Mouse (Mus musculus): ENCODE measurements around the gene Emc9. TPM values are rescaled to one million over a fixed set of nuclear protein-coding genes. Genes with fewer than 3 reads are reported as not detected.

Emc9 gene
- polyA plus RNA-seq, 1 experiment, result 7.5 TPM

DNA sequence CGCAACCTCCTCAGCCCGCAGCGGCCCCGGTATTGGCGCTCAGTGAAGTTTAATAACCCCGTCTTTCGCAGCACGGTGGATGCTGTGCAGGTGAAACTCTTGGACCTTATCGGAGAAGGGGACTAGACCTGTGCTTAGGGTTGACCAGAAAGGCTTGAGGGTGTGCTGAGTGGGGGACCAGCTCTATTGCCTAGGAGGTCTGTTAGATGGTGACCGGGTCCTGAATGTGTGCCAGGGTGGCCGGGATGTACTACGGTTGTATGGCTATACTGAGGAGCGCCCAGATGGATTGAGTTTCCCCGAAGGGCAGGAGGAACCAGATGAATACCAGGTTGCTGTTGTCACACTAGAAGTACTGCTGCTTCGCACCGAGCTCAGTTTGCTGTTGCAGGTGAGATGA is 7.1 kb upstream of the Emc9 start:
- H3K79me2 ChIP-seq (ENCODE audit: control insufficient read depth, insufficient read depth), result peaks cover 44% of the 10 kb centered on the region
- H3ac ChIP-seq (ENCODE audit: control insufficient read depth, insufficient read length, low read depth), result peak overlapping the region; percentile 92
- peaks cover 23% of the 10 kb centered on the region for H3K79me3 ChIP-seq (ENCODE audit: low read depth)
- H3K36me3 ChIP-seq (ENCODE audit: control insufficient read depth, insufficient read depth), result peaks cover 42% of the 10 kb centered on the region
- H3K27me3 ChIP-seq (ENCODE audit: control insufficient read depth, insufficient read depth, insufficient read length), result no peaks in the 10 kb centered on the region
- peak overlapping the region; percentile 89 for H3K4me3 ChIP-seq (ENCODE audit: insufficient read depth, poor library complexity, severe bottlenecking)
- TF ChIP-seq MYOG (IDR thresholded peaks at IDR 0.05; ENCODE audit: control insufficient read depth, extremely low read depth, insufficient read length) (no peak), MYOD1 (IDR thresholded peaks at IDR 0.05; ENCODE audit: control insufficient read depth, insufficient read length, low read depth) (no peak), CEBPB (IDR thresholded peaks at IDR 0.05; ENCODE audit: low read depth) (no peak), CTCF (IDR thresholded peaks at IDR 0.05; ENCODE audit: control insufficient read depth, insufficient read depth, insufficient read length) (no peak), USF1 (IDR thresholded peaks at IDR 0.05; ENCODE audit: low read depth) (no peak), MAX (IDR thresholded peaks at IDR 0.05) (no peak), FOSL1 (IDR thresholded peaks at IDR 0.05; ENCODE audit: insufficient read depth, low read length, poor library complexity, severe bottlenecking) (no peak)

DNA sequence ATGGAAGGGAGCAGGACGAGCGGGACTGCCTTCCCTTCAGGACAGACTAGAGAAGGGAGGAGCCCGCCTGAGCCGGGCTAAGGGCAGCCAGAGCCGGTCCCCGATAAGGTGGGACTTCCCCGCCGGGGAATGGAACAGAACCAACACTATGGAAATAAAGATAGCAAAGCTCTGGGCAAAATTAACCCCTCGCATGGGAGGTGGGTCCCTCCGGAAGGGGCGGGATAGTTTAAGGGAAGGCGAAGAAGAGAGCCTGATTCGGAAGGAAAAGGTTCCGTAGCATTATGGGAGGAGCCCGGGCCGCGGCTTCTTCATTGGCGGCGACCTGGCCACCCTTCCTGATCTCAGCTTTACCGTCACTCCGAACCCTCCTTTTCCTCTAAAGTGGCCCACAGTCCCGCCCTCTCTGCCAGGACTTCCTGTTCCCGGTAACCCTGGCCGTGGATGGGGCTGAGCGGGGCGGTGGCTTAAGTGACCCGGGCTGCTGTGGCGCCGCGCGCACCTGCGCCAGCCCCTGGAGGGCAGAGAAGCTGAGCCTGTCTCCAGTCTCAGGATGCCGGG is 6.3 kb upstream of the Emc9 start, which contains the start of gene Rnf31:
Gene Rnf31, plus strand, starts transcription at position 378 of the 561 bp plus-strand sequence.
- peaks cover 44% of the 10 kb centered on the region for H3K79me2 ChIP-seq (ENCODE audit: control insufficient read depth, insufficient read depth)
- peak within 1 kb of the TSS; percentile 89 for H3K4me3 ChIP-seq (ENCODE audit: insufficient read depth, poor library complexity, severe bottlenecking)
- H3K79me3 ChIP-seq (ENCODE audit: low read depth), result peaks cover 23% of the 10 kb centered on the region
- TF ChIP-seq MYOD1 (IDR thresholded peaks at IDR 0.05; ENCODE audit: control insufficient read depth, insufficient read length, low read depth), result no peak
- TF ChIP-seq CEBPB (IDR thresholded peaks at IDR 0.05; ENCODE audit: low read depth), result no peak
- TF ChIP-seq CTCF (IDR thresholded peaks at IDR 0.05; ENCODE audit: control insufficient read depth, insufficient read depth, insufficient read length), result no peak
- no peak for TF ChIP-seq FOSL1 (IDR thresholded peaks at IDR 0.05; ENCODE audit: insufficient read depth, low read length, poor library complexity, severe bottlenecking)
- no peak for TF ChIP-seq MAX (IDR thresholded peaks at IDR 0.05)
- no peak for TF ChIP-seq USF1 (IDR thresholded peaks at IDR 0.05; ENCODE audit: low read depth)
- no peak for TF ChIP-seq MYOG (IDR thresholded peaks at IDR 0.05; ENCODE audit: control insufficient read depth, extremely low read depth, insufficient read length)
- H3K36me3 ChIP-seq (ENCODE audit: control insufficient read depth, insufficient read depth), result peaks cover 34% of the 10 kb centered on the region
- no peaks in the 10 kb centered on the region for H3K27me3 ChIP-seq (ENCODE audit: control insufficient read depth, insufficient read depth, insufficient read length)
- peak within 1 kb of the TSS; percentile 92 for H3ac ChIP-seq (ENCODE audit: control insufficient read depth, insufficient read length, low read depth)

DNA sequence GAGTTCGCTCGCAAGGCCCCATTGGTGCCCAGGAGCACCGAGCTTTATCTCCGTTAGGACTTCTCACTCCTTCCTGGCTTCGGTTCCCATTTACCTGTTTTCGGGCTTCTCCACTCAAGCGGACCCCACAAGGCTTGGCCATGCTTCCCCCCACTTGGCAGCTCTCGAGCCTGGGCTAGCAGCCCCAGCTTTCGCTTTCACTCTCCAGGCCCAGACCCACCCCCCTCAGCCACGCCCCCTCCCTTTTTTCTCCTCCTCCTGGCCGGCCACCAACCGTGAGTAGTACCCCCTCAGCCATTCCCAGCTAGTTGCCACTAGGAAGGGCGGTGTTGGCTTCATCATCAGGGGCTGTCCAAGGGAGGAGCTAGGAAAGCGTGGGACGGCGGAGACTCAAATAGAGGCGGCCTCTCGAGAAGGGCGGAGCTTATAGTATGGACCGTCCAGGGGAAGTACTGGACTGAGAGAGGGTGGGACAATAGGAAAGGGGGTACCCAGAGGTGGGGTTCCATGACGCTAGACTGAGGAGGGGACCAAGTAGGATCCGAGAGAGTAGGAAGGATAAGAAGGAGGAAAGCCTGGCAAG is 5.7 kb upstream of the Emc9 start, which contains the start of gene Psme2:
Gene Psme2, minus strand, starts transcription at position 366 of the 583 bp plus-strand sequence.
- TF ChIP-seq CTCF (IDR thresholded peaks at IDR 0.05; ENCODE audit: control insufficient read depth, insufficient read depth, insufficient read length) (no peak), USF1 (IDR thresholded peaks at IDR 0.05; ENCODE audit: low read depth) (no peak), MAX (IDR thresholded peaks at IDR 0.05) (no peak), FOSL1 (IDR thresholded peaks at IDR 0.05; ENCODE audit: insufficient read depth, low read length, poor library complexity, severe bottlenecking) (no peak), CEBPB (IDR thresholded peaks at IDR 0.05; ENCODE audit: low read depth) (no peak), MYOD1 (IDR thresholded peaks at IDR 0.05; ENCODE audit: control insufficient read depth, insufficient read length, low read depth) (no peak), MYOG (IDR thresholded peaks at IDR 0.05; ENCODE audit: control insufficient read depth, extremely low read depth, insufficient read length) (no peak)

DNA sequence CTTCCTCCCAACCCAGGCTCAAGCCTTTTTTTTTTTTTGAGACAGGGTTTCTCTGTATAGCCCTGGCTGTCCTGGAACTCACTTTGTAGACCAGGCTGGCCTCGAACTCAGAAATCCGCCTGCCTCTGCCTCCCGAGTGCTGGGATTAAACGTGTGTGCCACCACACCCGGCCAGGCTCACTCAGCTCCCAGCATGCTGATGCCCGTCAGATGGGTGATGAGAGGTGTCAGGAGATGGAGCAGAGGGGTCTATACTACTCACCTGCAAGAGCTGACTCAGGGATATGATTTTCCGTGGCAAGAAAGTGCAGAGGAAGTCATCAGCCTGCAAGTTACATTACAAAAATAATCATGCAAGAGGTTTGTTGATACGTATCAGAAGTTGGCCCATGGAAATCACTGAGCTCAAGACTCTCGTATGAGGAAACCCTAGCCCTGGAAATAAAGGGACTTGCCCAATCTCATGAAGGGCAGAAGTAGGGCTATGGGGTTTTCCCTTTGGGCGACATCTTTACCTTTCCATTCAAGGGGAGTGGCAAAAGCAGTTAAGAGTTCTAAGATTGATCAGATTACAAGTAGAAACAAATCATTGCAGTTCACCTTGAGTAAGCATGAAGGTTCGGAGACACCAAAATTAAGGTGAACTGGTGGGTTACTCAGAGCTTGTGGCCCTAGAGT is 4.8 kb upstream of the Emc9 start:
- TF ChIP-seq CTCF (IDR thresholded peaks at IDR 0.05; ENCODE audit: control insufficient read depth, insufficient read depth, insufficient read length) (no peak), MYOD1 (IDR thresholded peaks at IDR 0.05; ENCODE audit: control insufficient read depth, insufficient read length, low read depth) (no peak), FOSL1 (IDR thresholded peaks at IDR 0.05; ENCODE audit: insufficient read depth, low read length, poor library complexity, severe bottlenecking) (no peak), MYOG (IDR thresholded peaks at IDR 0.05; ENCODE audit: control insufficient read depth, extremely low read depth, insufficient read length) (no peak)
- H3K79me3 ChIP-seq (ENCODE audit: low read depth), result peaks cover 23% of the 10 kb centered on the region
- H3ac ChIP-seq (ENCODE audit: control insufficient read depth, insufficient read length, low read depth), result peak overlapping the region; percentile 74
- H3K27me3 ChIP-seq (ENCODE audit: control insufficient read depth, insufficient read depth, insufficient read length), result no peaks in the 10 kb centered on the region
- peak overlapping the region; percentile 89 for H3K4me3 ChIP-seq (ENCODE audit: insufficient read depth, poor library complexity, severe bottlenecking)
- peaks cover 44% of the 10 kb centered on the region for H3K79me2 ChIP-seq (ENCODE audit: control insufficient read depth, insufficient read depth)
- peaks cover 22% of the 10 kb centered on the region for H3K36me3 ChIP-seq (ENCODE audit: control insufficient read depth, insufficient read depth)

More for the DNA sequence above, 5.7 kb upstream of the Emc9 start, which contains the start of gene Psme2:
- H3K27me3 ChIP-seq (ENCODE audit: control insufficient read depth, insufficient read depth, insufficient read length), result no peaks in the 10 kb centered on the region
- H3K79me3 ChIP-seq (ENCODE audit: low read depth), result peaks cover 23% of the 10 kb centered on the region
- peak within 1 kb of the TSS; percentile 92 for H3ac ChIP-seq (ENCODE audit: control insufficient read depth, insufficient read length, low read depth)
- peak within 1 kb of the TSS; percentile 89 for H3K4me3 ChIP-seq (ENCODE audit: insufficient read depth, poor library complexity, severe bottlenecking)
- H3K36me3 ChIP-seq (ENCODE audit: control insufficient read depth, insufficient read depth), result peaks cover 30% of the 10 kb centered on the region
- H3K79me2 ChIP-seq (ENCODE audit: control insufficient read depth, insufficient read depth), result peaks cover 44% of the 10 kb centered on the region

DNA sequence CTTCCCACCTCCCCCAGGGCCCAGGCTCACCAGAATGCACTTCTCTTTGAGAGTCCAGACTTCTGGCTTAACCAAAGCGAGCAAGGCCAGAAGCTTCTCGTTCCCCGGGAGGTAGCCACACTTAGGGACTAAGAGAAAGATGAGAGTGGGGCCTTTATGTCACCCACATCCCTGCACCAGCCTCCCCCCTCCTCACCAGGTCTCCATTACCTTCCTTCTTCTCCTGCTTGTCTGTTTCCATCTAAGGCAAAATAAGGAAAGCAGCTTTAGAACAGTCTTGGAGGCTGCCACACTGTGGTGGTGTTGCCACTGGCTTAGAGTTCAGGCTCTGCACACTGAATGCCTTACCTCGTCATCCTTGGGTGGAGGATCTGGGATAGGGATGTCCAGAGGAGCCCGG is 4.2 kb upstream of the Emc9 start:
- peaks cover 43% of the 10 kb centered on the region for H3K79me2 ChIP-seq (ENCODE audit: control insufficient read depth, insufficient read depth)
- H3ac ChIP-seq (ENCODE audit: control insufficient read depth, insufficient read length, low read depth), result no peak overlapping the region
- H3K36me3 ChIP-seq (ENCODE audit: control insufficient read depth, insufficient read depth), result peaks cover 16% of the 10 kb centered on the region
- H3K27me3 ChIP-seq (ENCODE audit: control insufficient read depth, insufficient read depth, insufficient read length), result no peaks in the 10 kb centered on the region
- TF ChIP-seq USF1 (IDR thresholded peaks at IDR 0.05; ENCODE audit: low read depth), result no peak
- no peak for TF ChIP-seq MAX (IDR thresholded peaks at IDR 0.05)
- no peak for TF ChIP-seq CTCF (IDR thresholded peaks at IDR 0.05; ENCODE audit: control insufficient read depth, insufficient read depth, insufficient read length)
- TF ChIP-seq FOSL1 (IDR thresholded peaks at IDR 0.05; ENCODE audit: insufficient read depth, low read length, poor library complexity, severe bottlenecking), result no peak
- TF ChIP-seq MYOD1 (IDR thresholded peaks at IDR 0.05; ENCODE audit: control insufficient read depth, insufficient read length, low read depth), result no peak
- no peak for TF ChIP-seq CEBPB (IDR thresholded peaks at IDR 0.05; ENCODE audit: low read depth)
- TF ChIP-seq MYOG (IDR thresholded peaks at IDR 0.05; ENCODE audit: control insufficient read depth, extremely low read depth, insufficient read length), result no peak
- peaks cover 23% of the 10 kb centered on the region for H3K79me3 ChIP-seq (ENCODE audit: low read depth)
- H3K4me3 ChIP-seq (ENCODE audit: insufficient read depth, poor library complexity, severe bottlenecking), result no peak overlapping the region
